Mouse (Mus musculus): ENCODE results near the gene Ccdc71. TPM values are rescaled to one million over a fixed set of nuclear protein-coding genes. Genes with fewer than 3 reads are reported as not detected.

Gene Ccdc71
- total and polyA plus RNA-seq, 2 experiments from 2014 or later: 39.8 to 56.8 TPM

- 68% methylated on average over 4 of the region's 4 CpGs for WGBS
- H3K36me3 ChIP-seq (ENCODE audit: insufficient read depth, low read length): peaks cover 6% of the 10 kb centered on the region
- peak overlapping the region; percentile 75 for H3K4me3 ChIP-seq (ENCODE audit: low read depth, low read length)
- H3K4me2 ChIP-seq (ENCODE audit: low read depth, low read length, poor library complexity, severe bottlenecking): peak overlapping the region; percentile 73
- DNase-seq (ENCODE audit: low spot score) (no peak), ATAC-seq (ENCODE audit: low FRiP score) (no peak)
- no peaks in the 10 kb centered on the region for H3K9me3 ChIP-seq (ENCODE audit: low read length)
- peak overlapping the region; percentile 82 for H3K27ac ChIP-seq (ENCODE audit: low read depth, low read length)
- H3K9ac ChIP-seq (replicated peaks; ENCODE audit: low read length, poor library complexity, severe bottlenecking): peak overlapping the region; percentile 90
- peaks cover 29% of the 10 kb centered on the region for H3K4me1 ChIP-seq (ENCODE audit: insufficient read depth, low read length)
- TF ChIP-seq CTCF (IDR thresholded peaks at IDR 0.05): no peak
- no peaks in the 10 kb centered on the region for H3K27me3 ChIP-seq (ENCODE audit: insufficient read depth, low read length)
Observed at GRCm38 (mm10) chr9:108453458-108453857, 6.9 kb upstream of the Ccdc71 start.

- Histone ChIP-seq H3K4me2 (ENCODE audit: low read depth, low read length, poor library complexity, severe bottlenecking) (no peak overlapping the region), H3K36me3 (ENCODE audit: insufficient read depth, low read length) (no peaks in the 10 kb centered on the region), H3K9me3 (ENCODE audit: low read length) (no peaks in the 10 kb centered on the region), H3K4me1 (ENCODE audit: insufficient read depth, low read length) (peaks cover 28% of the 10 kb centered on the region), H3K27ac (ENCODE audit: low read depth, low read length) (no peak overlapping the region), H3K4me3 (ENCODE audit: low read depth, low read length) (no peak overlapping the region), H3K27me3 (ENCODE audit: insufficient read depth, low read length) (no peaks in the 10 kb centered on the region), H3K9ac (replicated peaks; ENCODE audit: low read length, poor library complexity, severe bottlenecking) (0 out of 2 replicates have a peak overlapping the region, but pooled peaks have one; percentile 19)
- no peak for TF ChIP-seq CTCF (IDR thresholded peaks at IDR 0.05)
- ATAC-seq (ENCODE audit: low FRiP score) (no peak), DNase-seq (ENCODE audit: low spot score) (no peak)
- WGBS: 90% methylated on average over 6 of the region's 6 CpGs
Observed at GRCm38 (mm10) chr9:108454429-108454828, 5.9 kb upstream of the Ccdc71 start.

- Histone ChIP-seq H3K9ac (replicated peaks; ENCODE audit: low read length, poor library complexity, severe bottlenecking) (no peak overlapping the region), H3K9me3 (ENCODE audit: low read length) (no peaks in the 10 kb centered on the region), H3K4me1 (ENCODE audit: insufficient read depth, low read length) (peaks cover 14% of the 10 kb centered on the region), H3K36me3 (ENCODE audit: insufficient read depth, low read length) (no peaks in the 10 kb centered on the region), H3K27me3 (ENCODE audit: insufficient read depth, low read length) (no peaks in the 10 kb centered on the region), H3K4me3 (ENCODE audit: low read depth, low read length) (no peak overlapping the region), H3K4me2 (ENCODE audit: low read depth, low read length, poor library complexity, severe bottlenecking) (no peak overlapping the region), H3K27ac (ENCODE audit: low read depth, low read length) (no peak overlapping the region)
- ATAC-seq (ENCODE audit: low FRiP score) (no peak), DNase-seq (ENCODE audit: low spot score) (no peak)
- 73% methylated on average over 12 of the region's 12 CpGs for WGBS
- no peak for TF ChIP-seq CTCF (IDR thresholded peaks at IDR 0.05)
Observed at GRCm38 (mm10) chr9:108455747-108456571, 4.4 kb upstream of the Ccdc71 start.

- Histone ChIP-seq H3K9me3 (ENCODE audit: low read length) (no peaks in the 10 kb centered on the region), H3K4me3 (ENCODE audit: low read depth, low read length) (no peak overlapping the region), H3K27me3 (ENCODE audit: insufficient read depth, low read length) (no peaks in the 10 kb centered on the region), H3K4me1 (ENCODE audit: insufficient read depth, low read length) (peaks cover 12% of the 10 kb centered on the region), H3K9ac (replicated peaks; ENCODE audit: low read length, poor library complexity, severe bottlenecking) (no peak overlapping the region), H3K36me3 (ENCODE audit: insufficient read depth, low read length) (no peaks in the 10 kb centered on the region), H3K4me2 (ENCODE audit: low read depth, low read length, poor library complexity, severe bottlenecking) (no peak overlapping the region), H3K27ac (ENCODE audit: low read depth, low read length) (no peak overlapping the region)
- ATAC-seq (ENCODE audit: low FRiP score): no peak
- no peak for DNase-seq (ENCODE audit: low spot score)
- TF ChIP-seq CTCF (IDR thresholded peaks at IDR 0.05): no peak
- WGBS: 87% methylated on average over 10 of the region's 10 CpGs
Observed at GRCm38 (mm10) chr9:108456953-108457352, 3.4 kb upstream of the Ccdc71 start.

GRCm38 (mm10) chr9:108459939-108460318 lies 398 bp upstream of the Ccdc71 start:
- Histone ChIP-seq H3K4me3 (ENCODE audit: low read depth, low read length) (peak overlapping the region; percentile 85), H3K4me2 (ENCODE audit: low read depth, low read length, poor library complexity, severe bottlenecking) (peak overlapping the region; percentile 75), H3K27me3 (ENCODE audit: insufficient read depth, low read length) (no peaks in the 10 kb centered on the region), H3K36me3 (ENCODE audit: insufficient read depth, low read length) (peaks cover 12% of the 10 kb centered on the region), H3K4me1 (ENCODE audit: insufficient read depth, low read length) (peaks cover 6% of the 10 kb centered on the region; the same call in 1 of the 2 replicates), H3K27ac (ENCODE audit: low read depth, low read length) (peak overlapping the region; percentile 80; the same call in 1 of the 2 replicates), H3K9me3 (ENCODE audit: low read length) (no peaks in the 10 kb centered on the region), H3K9ac (replicated peaks; ENCODE audit: low read length, poor library complexity, severe bottlenecking) (no peak overlapping the region)
- DNase-seq (ENCODE audit: low spot score) (no peak), ATAC-seq (ENCODE audit: low FRiP score) (no peak)
- 83% methylated on average over 1 of the region's 1 CpGs for WGBS
- no peak for TF ChIP-seq CTCF (IDR thresholded peaks at IDR 0.05)

- DNase-seq (ENCODE audit: low spot score) (no peak), ATAC-seq (ENCODE audit: low FRiP score) (no peak)
- no peaks in the 10 kb centered on the region for H3K9me3 ChIP-seq (ENCODE audit: low read length)
- H3K36me3 ChIP-seq (ENCODE audit: insufficient read depth, low read length): peaks cover 19% of the 10 kb centered on the region
- peak within 1 kb of the TSS; percentile 80 for H3K27ac ChIP-seq (ENCODE audit: low read depth, low read length)
- no peaks in the 10 kb centered on the region for H3K27me3 ChIP-seq (ENCODE audit: insufficient read depth, low read length)
- peak within 1 kb of the TSS; percentile 85 for H3K4me3 ChIP-seq (ENCODE audit: low read depth, low read length)
- peak within 1 kb of the TSS; percentile 84 for H3K9ac ChIP-seq (replicated peaks; ENCODE audit: low read length, poor library complexity, severe bottlenecking)
- peaks cover 6% of the 10 kb centered on the region; the same call in 1 of the 2 replicates for H3K4me1 ChIP-seq (ENCODE audit: insufficient read depth, low read length)
- peak within 1 kb of the TSS; percentile 75 for H3K4me2 ChIP-seq (ENCODE audit: low read depth, low read length, poor library complexity, severe bottlenecking)
- no peak for TF ChIP-seq CTCF (IDR thresholded peaks at IDR 0.05)
- 24% methylated on average over 11 of the region's 11 CpGs for WGBS
Observed at GRCm38 (mm10) chr9:108461181-108461631, 879 bp downstream of the Ccdc71 start, which contains the start of gene Klhdc8b. Gene Klhdc8b, minus strand, starts transcription at chr9:108461581.

All from midbrain, postnatal 0 days (tissue).